Mouse (Mus musculus) mesoderm, embryonic 11.5 days (tissue): ENCODE data around the gene C030005K15Rik.
"Not testable (repeated sequence)": the region's sequence is repeated elsewhere in the genome, so short reads cannot be mapped to it uniquely, and the experiment has no call there.

ENCODE experiments used
- DNase-seq: peaks from one replicate; pipeline ENCODE4 v3.0.0-alpha.2; 2012; ENCODE audit warnings: low read depth, low spot score

The C030005K15Rik gene

GRCm38 (mm10) chr10:97726655-97727054 is at the start of gene C030005K15Rik:
Gene C030005K15Rik (minus strand): TSS chr10:97726755.
- not testable (repeated sequence) for DNase-seq

DNA sequence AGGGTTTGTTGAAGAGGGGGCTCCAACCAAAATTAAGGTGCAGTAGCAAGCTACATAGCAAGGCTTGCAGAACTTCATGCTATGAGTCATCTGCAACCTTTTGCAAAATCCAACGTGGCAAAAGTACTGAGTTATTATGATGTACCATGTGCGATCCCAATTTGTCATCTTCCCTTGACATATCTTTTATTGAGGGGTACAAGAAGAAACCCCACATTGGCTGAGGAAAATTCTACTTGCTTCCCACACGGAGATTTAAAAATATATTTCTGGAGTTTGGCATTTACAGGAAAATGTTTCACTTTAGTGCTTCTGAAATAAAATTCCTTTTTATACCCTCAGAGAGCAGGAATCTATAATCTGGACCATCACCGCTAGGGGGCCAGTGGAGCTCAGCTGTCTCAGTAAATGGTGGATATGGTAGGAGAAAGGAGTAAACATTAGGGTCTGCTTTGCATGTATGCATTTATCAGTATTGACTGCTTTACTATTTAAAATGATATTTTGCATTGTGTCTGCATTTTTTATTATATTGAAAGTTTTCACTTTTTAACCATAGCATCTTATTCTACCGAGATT is 41.7 kb upstream of the C030005K15Rik start:
- DNase-seq: peak; percentile 7

GRCm38 (mm10) chr10:97753821-97754220 is 27.3 kb upstream of the C030005K15Rik start:
- DNase-seq: no peak

DNA sequence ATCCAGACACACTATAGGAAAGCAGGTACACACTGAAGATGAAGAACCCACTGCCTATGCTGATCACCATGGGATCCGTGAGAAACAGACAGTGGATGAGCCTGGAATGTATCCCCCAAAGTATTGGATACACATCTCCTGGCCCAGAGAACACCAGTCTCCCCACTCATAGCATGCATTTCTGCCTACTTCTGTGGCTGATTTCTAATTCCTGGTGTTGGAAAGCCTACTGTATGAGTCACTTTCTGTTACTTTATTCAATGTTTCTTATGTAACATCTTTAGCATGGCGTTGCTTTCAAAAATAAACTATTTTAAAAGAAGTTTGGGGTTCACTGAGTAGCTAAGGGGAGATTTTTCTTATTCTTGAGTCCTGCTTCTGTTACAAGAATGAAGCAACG is 20.7 kb upstream of the C030005K15Rik start:
- DNase-seq: no peak

- DNase-seq: no peak
Measured at GRCm38 (mm10) chr10:97725929-97726328, 626 bp downstream of the C030005K15Rik start.

- DNase-seq: no peak
Measured at GRCm38 (mm10) chr10:97722709-97723108, 3.8 kb downstream of the C030005K15Rik start.

DNA sequence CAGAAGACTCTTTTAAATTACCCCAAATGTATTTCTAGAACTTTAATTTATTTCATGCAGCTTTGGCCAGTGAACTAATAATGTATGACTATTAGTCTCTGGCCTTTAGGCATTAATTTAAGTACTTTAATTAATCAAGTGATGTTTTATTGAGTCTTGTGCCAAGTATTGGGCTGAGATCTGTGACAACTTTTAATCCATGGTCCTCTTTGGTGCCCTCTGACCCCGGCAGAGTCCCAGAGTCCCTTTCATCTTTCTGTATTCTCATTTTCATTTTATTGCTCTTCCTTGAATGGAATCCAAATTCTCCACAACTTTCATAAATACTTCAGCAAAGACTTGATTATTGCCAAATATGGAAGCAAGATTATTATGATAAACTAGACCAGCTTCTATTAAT is 5.9 kb downstream of the C030005K15Rik start:
- no peak for DNase-seq

DNA sequence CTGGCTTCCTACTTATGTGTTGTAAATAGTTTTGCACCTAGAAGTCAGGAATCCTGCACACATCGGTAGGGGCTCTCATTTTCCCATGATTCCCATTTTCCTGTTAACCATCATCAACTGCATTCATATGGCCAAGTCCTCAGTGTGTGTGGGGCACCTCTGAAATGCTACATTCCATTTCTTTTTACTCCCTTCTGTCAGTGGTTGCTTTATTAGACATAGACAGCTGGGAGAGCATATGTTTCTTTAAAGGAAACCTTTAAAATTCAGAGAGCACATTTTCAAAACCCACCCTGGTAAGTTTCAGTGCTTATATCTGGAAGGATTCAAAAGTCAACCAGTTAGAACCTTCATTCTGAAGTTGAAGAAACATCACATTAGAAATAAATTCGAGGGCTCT is 8.5 kb downstream of the C030005K15Rik start:
- DNase-seq: no peak

GRCm38 (mm10) chr10:97717233-97717632 is 9.3 kb downstream of the C030005K15Rik start:
- no peak for DNase-seq

DNA sequence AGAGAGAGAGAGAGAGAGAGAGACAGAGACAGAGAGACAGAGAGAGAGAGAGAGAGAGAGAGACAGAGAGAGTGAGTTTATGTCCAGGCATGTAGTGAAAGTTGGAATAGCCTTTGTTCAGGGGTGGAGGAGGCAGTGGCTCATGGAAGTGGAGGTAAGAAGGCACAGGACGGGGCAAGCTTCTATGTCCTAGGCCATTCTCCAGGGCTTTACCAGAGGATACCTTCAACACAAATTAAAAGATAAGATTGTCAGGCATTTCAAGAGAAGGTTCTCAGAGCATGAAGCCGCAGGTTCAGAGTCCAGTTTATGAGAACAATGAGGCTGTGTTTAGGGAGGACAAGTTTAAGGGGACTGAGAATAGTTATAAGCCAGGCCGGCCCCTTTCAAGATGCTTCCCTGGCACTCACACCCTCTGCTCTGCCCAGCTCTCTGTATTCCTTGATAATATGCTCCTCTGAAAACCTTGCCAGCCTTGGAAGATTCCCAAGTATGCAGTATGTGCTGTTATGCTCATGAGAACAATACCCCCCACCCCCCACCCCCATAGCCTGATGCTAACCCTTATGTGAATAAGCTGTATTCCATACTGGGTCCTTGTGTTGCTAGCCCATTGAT is 11.2 kb downstream of the C030005K15Rik start:
- DNase-seq: no peak

- no peak for DNase-seq
Measured at GRCm38 (mm10) chr10:97714584-97714983, 12.0 kb downstream of the C030005K15Rik start.

DNA sequence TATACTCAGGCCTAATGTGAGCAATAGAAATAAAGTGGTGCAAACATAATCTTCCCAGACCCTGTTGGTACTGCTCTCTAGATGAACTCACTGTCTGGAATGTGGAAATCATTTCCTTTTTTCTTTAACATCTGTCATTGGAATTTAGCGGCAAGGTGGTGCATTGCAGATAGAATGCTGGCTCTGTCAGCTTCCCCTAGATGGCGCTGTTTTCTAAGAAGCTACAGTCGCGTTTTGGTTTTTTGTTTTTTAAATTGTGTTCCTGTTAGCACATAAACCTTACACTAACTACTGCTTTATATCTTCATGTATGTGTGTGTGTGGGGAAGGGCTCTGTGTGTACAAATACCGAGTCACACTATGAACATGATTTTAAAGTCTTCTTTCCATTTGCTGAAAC is 13.9 kb downstream of the C030005K15Rik start:
- peak; percentile 82 for DNase-seq

- DNase-seq: peak; percentile 69
Measured at GRCm38 (mm10) chr10:97704562-97704961, 22.0 kb downstream of the C030005K15Rik start.

DNA sequence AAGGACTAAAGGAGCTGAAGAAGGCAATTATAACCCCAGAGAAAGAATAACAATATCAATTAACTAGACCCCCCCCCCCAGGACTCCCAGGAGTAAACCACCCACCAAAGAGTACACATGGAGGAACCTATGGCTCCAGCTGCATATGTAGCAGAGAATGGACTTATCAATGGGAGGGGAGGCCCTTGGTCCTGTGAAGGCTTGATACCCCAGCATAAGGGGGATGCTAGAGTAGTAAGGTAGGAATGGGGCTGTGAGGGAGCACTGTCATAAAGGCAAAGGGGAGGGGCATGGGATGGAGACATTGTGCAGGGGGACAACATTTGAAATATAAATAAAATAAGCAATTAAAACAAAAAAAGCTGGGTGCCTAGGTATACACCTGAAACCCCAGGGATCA is 24.2 kb downstream of the C030005K15Rik start:
- no peak for DNase-seq

DNA sequence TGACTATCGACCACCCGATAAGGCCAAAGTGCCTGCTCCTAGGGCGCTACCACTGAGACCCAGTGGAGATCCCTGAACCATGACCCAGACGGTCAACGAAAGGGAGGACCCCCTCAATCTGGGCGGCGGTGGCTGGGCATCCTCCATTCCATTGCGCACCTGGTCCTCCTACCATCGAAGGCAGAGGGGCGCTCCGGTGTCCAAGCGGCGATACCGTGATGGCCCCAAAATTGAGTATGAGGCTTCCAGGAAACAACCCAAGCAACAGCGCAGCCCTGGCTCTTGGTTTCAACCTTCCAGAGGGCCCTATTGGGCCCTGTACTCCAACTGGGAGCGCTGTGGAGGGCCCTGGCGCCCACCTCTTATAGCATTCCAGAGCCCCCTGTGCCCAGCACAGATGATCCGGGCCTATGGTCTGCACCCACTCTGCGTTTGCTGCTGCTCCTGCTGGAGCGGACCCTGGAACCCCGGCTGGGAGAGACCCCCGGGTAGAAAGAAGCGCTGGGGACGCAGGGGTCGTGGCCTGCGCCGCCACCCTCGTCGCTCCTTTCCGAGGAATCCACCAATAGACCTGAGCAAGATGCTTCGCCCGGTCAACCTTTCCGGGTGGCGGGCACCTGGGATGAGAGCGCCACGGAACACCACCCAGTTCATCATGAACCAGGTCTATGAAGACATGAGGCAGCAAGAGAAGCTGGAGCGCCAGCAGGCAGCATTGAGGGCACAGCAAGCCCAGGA is 33.0 kb downstream of the C030005K15Rik start:
- no peak for DNase-seq

DNA sequence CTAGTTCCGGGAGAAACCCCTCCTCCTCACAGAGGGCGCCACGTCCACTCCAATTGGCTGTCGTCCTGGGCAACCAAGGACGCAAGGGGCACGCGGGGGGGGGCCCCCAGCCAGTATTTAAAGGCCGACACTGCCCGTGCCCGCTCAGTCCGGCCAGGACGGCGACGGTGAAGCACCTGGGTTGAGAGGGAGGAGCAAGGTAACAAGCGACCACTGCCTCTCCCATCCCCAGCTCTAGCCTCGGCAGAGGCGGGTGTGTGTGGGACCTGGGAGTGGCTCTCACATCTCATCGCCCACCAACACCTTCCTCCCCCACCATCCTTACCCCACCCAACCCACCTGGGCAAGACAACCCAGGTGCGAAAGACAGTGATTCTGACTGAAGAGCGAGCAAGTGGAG is 33.6 kb downstream of the C030005K15Rik start, which contains the start of gene Ccer1:
Ccer1 (plus strand) TSS at position 147 of the 400 bp plus-strand sequence.
- no peak for DNase-seq

DNA sequence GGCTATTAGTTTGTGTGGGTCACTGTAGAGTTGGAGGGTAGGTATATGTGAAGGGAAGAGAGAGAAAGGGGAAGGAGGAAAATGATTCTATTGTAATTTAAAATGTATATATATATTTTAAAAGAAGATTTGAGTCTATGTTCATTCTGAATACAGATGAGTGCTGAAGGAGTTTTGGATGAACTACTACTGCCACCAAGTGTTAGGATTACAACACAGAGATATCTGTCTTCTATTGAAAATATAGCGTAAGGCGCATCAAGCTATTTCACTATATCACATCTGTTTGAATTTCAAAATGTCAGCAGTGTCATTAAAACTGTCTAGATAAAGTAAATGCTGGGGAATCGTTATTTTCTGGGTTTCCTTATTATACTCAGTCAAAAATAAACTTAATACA is 37.1 kb downstream of the C030005K15Rik start:
- DNase-seq: no peak

DNA sequence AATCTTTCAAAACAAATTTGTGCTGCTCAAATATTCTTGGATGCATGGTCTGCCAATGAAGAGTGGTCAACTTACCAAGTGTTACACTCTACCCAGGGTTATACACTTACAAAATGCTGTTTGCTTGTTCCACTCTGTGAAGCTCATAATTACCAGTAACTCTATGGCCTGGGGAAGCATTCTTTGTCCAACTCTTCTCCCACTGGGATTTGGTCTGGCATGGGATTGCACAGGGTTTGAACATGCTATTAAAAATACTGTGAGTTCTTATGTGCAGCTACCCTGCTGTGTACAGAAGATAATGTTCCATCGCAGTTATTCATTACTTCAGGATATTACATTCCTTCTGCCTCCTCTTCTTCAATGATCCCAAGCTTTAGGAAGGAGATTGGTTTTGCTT is 39.4 kb downstream of the C030005K15Rik start:
- DNase-seq: no peak

DNA sequence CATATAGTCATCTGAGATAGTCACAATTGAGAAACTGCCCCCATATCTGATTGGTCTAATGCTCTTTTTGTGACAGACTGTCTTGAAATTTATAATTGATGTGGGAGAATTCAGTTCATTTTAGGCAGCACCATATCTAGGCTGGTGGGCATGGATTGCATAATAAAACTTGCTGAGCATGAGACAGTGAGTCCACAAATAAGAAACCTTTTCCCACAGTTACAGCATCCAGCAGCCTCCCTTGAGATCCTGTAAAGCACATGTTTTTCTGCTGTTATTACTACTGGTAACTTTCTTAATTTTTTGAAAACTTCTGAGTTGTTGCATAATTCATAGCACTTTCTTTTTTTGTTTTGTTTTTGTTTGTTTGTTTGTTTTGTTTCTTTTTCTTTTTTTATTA is 43.6 kb downstream of the C030005K15Rik start:
- DNase-seq: no peak
